Mouse (Mus musculus): ENCODE measurements at regions not wholly inside any gene's neighbourhood (a gene's known extent, or its start where the extent isn't known, plus 50 kb on each side); places are given as distances from the start of the nearest gene placed in this dataset.
A peak's percentile ranks its signal among the peaks of the same experiment; 100 is the strongest.

GRCm38 (mm10) chr7:73856908-73857307, 116.8 kb downstream of the Fam174b start:
- Histone ChIP-seq H3K9me3 (replicated peaks; ENCODE audit: control insufficient read depth, insufficient read depth, low read length, poor library complexity, severe bottlenecking) (no peaks in the 10 kb centered on the region), H3K9ac (ENCODE audit: low read depth, poor library complexity, severe bottlenecking) (no peak overlapping the region), H3K36me3 (ENCODE audit: control insufficient read depth, insufficient read depth, low read length, poor library complexity, severe bottlenecking) (no peaks in the 10 kb centered on the region), H3K27me3 (ENCODE audit: control insufficient read depth, insufficient read depth, low read length, poor library complexity, severe bottlenecking) (no peaks in the 10 kb centered on the region), H3K4me3 (ENCODE audit: low read depth, low read length) (no peak overlapping the region), H3K27ac (ENCODE audit: insufficient read depth, low read length) (no peak overlapping the region), H3K4me1 (ENCODE audit: control insufficient read depth, insufficient read depth, low read length) (peaks cover 7% of the 10 kb centered on the region)
- no peak for TF ChIP-seq CTCF (IDR thresholded peaks at IDR 0.05; ENCODE audit: low read depth, low read length)
- TF ChIP-seq POLR2A (IDR thresholded peaks at IDR 0.05; ENCODE audit: insufficient read depth, low read length) = no peak
- TF ChIP-seq EP300 (IDR thresholded peaks at IDR 0.05; ENCODE audit: insufficient read depth, low read depth, low read length) = no peak

GRCm38 (mm10) chr7:73865086-73865485, 125.0 kb downstream of the Fam174b start:
- H3K4me1 ChIP-seq (ENCODE audit: control insufficient read depth, insufficient read depth, low read length) = no peaks in the 10 kb centered on the region
- no peak overlapping the region for H3K27ac ChIP-seq (ENCODE audit: insufficient read depth, low read length)
- no peak overlapping the region for H3K9ac ChIP-seq (ENCODE audit: low read depth, poor library complexity, severe bottlenecking)
- H3K9me3 ChIP-seq (replicated peaks; ENCODE audit: control insufficient read depth, insufficient read depth, low read length, poor library complexity, severe bottlenecking) = no peaks in the 10 kb centered on the region
- H3K27me3 ChIP-seq (ENCODE audit: control insufficient read depth, insufficient read depth, low read length, poor library complexity, severe bottlenecking) = no peaks in the 10 kb centered on the region
- H3K4me3 ChIP-seq (ENCODE audit: low read depth, low read length) = no peak overlapping the region
- no peaks in the 10 kb centered on the region for H3K36me3 ChIP-seq (ENCODE audit: control insufficient read depth, insufficient read depth, low read length, poor library complexity, severe bottlenecking)
- TF ChIP-seq POLR2A (IDR thresholded peaks at IDR 0.05; ENCODE audit: insufficient read depth, low read length) = no peak
- TF ChIP-seq EP300 (IDR thresholded peaks at IDR 0.05; ENCODE audit: insufficient read depth, low read depth, low read length) = no peak
- no peak for TF ChIP-seq CTCF (IDR thresholded peaks at IDR 0.05; ENCODE audit: low read depth, low read length)

GRCm38 (mm10) chr7:73872181-73872580, 132.1 kb downstream of the Fam174b start:
- no peaks in the 10 kb centered on the region for H3K4me1 ChIP-seq (ENCODE audit: control insufficient read depth, insufficient read depth, low read length)
- no peaks in the 10 kb centered on the region for H3K36me3 ChIP-seq (ENCODE audit: control insufficient read depth, insufficient read depth, low read length, poor library complexity, severe bottlenecking)
- H3K9ac ChIP-seq (ENCODE audit: low read depth, poor library complexity, severe bottlenecking) = no peak overlapping the region
- no peak overlapping the region for H3K27ac ChIP-seq (ENCODE audit: insufficient read depth, low read length)
- no peaks in the 10 kb centered on the region for H3K27me3 ChIP-seq (ENCODE audit: control insufficient read depth, insufficient read depth, low read length, poor library complexity, severe bottlenecking)
- TF ChIP-seq CTCF (IDR thresholded peaks at IDR 0.05; ENCODE audit: low read depth, low read length) (no peak), EP300 (IDR thresholded peaks at IDR 0.05; ENCODE audit: insufficient read depth, low read depth, low read length) (no peak), POLR2A (IDR thresholded peaks at IDR 0.05; ENCODE audit: insufficient read depth, low read length) (no peak)
- no peak overlapping the region for H3K4me3 ChIP-seq (ENCODE audit: low read depth, low read length)
- H3K9me3 ChIP-seq (replicated peaks; ENCODE audit: control insufficient read depth, insufficient read depth, low read length, poor library complexity, severe bottlenecking) = no peaks in the 10 kb centered on the region

- TF ChIP-seq EP300 (IDR thresholded peaks at IDR 0.05; ENCODE audit: insufficient read depth, low read depth, low read length) (no peak), CTCF (IDR thresholded peaks at IDR 0.05; ENCODE audit: low read depth, low read length) (no peak), POLR2A (IDR thresholded peaks at IDR 0.05; ENCODE audit: insufficient read depth, low read length) (no peak)
- no peaks in the 10 kb centered on the region for H3K27me3 ChIP-seq (ENCODE audit: control insufficient read depth, insufficient read depth, low read length, poor library complexity, severe bottlenecking)
- H3K36me3 ChIP-seq (ENCODE audit: control insufficient read depth, insufficient read depth, low read length, poor library complexity, severe bottlenecking) = no peaks in the 10 kb centered on the region
- no peak overlapping the region for H3K9ac ChIP-seq (ENCODE audit: low read depth, poor library complexity, severe bottlenecking)
- no peaks in the 10 kb centered on the region for H3K4me1 ChIP-seq (ENCODE audit: control insufficient read depth, insufficient read depth, low read length)
- no peak overlapping the region for H3K27ac ChIP-seq (ENCODE audit: insufficient read depth, low read length)
- H3K4me3 ChIP-seq (ENCODE audit: low read depth, low read length) = no peak overlapping the region
- H3K9me3 ChIP-seq (replicated peaks; ENCODE audit: control insufficient read depth, insufficient read depth, low read length, poor library complexity, severe bottlenecking) = no peaks in the 10 kb centered on the region
Observed at GRCm38 (mm10) chr7:73881252-73882042, 132.0 kb downstream of the St8sia2 start.

GRCm38 (mm10) chr7:73886152-73886551, 127.3 kb downstream of the St8sia2 start:
- Histone ChIP-seq H3K4me3 (ENCODE audit: low read depth, low read length) (no peak overlapping the region), H3K9ac (ENCODE audit: low read depth, poor library complexity, severe bottlenecking) (no peak overlapping the region), H3K4me1 (ENCODE audit: control insufficient read depth, insufficient read depth, low read length) (no peaks in the 10 kb centered on the region), H3K27ac (ENCODE audit: insufficient read depth, low read length) (no peak overlapping the region), H3K9me3 (replicated peaks; ENCODE audit: control insufficient read depth, insufficient read depth, low read length, poor library complexity, severe bottlenecking) (peaks cover 5% of the 10 kb centered on the region; the same call in 1 of the 2 replicates), H3K36me3 (ENCODE audit: control insufficient read depth, insufficient read depth, low read length, poor library complexity, severe bottlenecking) (no peaks in the 10 kb centered on the region), H3K27me3 (ENCODE audit: control insufficient read depth, insufficient read depth, low read length, poor library complexity, severe bottlenecking) (no peaks in the 10 kb centered on the region)
- TF ChIP-seq CTCF (IDR thresholded peaks at IDR 0.05; ENCODE audit: low read depth, low read length) = peak; percentile 12
- TF ChIP-seq EP300 (IDR thresholded peaks at IDR 0.05; ENCODE audit: insufficient read depth, low read depth, low read length) = no peak
- TF ChIP-seq POLR2A (IDR thresholded peaks at IDR 0.05; ENCODE audit: insufficient read depth, low read length) = no peak
